Mouse (Mus musculus) embryo, embryonic 11 days (tissue): Measurements from ENCODE around the gene Gng13.
"Not testable (repeated sequence)": the region's sequence is repeated elsewhere in the genome, so short reads cannot be mapped to it uniquely, and the experiment has no call there.

Source experiments
- DNase-seq: peaks from one replicate; pipeline ENCODE4 v3.0.0-alpha.2; 2015

Gene Gng13

GRCm38 (mm10) chr17:25735745-25736144, 18.8 kb downstream of the Gng13 start, which contains the start of gene Mslnl:
Gene Mslnl (plus strand): TSS chr17:25736042.
- no peak for DNase-seq

- DNase-seq = no peak
Observed at GRCm38 (mm10) chr17:25738861-25739260, 21.9 kb downstream of the Gng13 start.

DNA sequence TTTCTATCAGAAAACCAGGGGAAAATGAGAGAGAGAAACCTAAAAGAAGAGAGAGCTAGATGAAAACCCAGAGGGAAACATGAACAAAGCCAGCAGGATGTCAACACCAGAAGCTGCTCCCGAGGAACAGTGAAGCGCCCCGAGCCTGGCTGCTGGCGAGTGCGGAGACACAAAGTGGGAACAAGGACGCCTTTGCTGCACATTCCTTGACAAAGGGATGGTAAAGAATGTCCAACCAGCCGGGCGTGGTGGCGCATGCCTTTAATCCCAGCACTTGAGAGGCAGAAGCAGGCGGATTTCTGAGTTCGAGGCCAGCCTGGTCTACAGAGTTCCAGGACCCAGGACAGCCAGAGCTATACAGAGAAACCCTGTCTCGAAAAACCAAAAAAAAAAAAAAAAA, 24.5 kb downstream of the Gng13 start:
- DNase-seq = not testable (repeated sequence)

DNA sequence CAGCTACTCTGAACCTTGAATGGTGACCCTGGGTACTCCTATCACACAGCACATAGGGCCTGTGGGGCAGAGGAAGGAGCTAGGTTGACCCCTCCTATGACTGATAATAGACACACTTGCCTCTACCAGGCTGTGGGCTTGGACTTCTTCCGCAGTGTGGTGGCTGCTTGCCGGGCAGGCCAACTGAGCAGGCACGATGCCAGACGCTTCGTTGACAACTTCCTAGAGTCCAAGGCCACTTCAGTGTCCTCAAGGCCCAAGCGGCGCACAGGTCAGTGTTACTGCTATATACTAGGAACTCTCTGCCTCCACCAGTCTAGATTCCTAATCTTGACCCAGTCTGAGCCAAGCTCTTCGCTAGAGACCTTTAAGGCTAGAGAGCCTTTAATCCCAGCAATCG, 26.9 kb downstream of the Gng13 start:
- DNase-seq = no peak

- no peak for DNase-seq
Observed at GRCm38 (mm10) chr17:25744311-25744710, 27.3 kb downstream of the Gng13 start.

GRCm38 (mm10) chr17:25748238-25748637, 31.3 kb downstream of the Gng13 start:
- DNase-seq = no peak

DNA sequence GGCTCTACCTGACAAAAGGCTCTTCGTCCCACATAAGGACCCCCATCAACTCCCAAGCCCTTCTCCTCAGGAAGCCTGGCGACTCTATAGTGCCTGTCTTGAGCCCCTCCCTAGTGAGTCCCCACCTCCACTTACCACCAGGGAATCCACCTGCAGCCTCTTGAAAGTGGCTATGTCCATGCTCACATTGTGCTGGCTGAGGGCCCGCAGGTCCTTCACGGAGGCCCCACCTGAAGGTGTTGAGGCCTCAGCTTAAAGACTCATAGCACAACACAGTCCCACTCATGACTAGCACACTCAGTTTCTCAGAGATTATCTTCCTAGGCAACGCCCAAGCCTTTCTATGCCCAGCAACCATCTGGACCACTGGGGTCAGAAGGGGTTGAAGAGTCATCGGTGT, 32.3 kb downstream of the Gng13 start:
- DNase-seq = no peak

DNA sequence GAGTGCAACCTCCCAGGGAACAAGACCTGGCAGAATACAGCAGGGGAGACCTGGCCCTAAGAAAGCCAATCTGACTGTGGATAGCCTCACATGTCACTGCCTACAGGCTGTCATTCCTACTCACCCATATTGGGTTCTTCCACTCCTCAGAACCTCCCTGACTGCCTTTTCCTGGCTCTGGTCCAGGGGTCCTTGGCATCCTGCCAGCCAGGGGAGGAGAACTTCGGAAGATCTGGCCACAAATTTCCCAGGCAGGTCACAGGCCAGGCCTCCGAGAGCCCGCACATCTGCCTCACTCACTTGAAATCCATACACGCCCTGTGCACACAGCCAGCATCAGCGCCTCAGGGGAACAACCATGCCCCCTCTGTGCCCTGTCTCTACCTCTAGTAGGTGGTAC, 34.5 kb downstream of the Gng13 start:
- no peak for DNase-seq

DNA sequence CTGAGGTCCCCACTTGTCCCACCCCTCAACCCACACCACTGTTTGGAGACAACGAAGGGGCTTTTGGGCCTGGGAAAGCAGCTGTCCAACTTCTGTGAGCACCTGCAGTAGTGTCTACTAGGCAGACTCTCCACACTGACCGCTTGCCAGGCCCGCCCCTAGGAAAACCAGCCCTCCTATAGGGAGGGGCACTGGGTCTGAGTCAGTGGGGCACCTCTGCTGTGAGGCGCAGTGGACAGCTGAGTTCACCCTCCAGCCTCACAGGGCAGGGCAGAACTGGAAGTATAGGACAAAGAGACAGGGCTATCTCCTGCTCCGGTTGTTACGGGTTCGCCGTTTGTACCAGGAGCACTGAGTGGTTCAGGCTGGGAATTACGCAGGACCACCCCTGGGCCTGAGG, 37.3 kb downstream of the Gng13 start, which contains the start of gene Msln:
Gene Msln (minus strand): TSS at position 138 of the 400 bp plus-strand sequence.
- no peak for DNase-seq

DNA sequence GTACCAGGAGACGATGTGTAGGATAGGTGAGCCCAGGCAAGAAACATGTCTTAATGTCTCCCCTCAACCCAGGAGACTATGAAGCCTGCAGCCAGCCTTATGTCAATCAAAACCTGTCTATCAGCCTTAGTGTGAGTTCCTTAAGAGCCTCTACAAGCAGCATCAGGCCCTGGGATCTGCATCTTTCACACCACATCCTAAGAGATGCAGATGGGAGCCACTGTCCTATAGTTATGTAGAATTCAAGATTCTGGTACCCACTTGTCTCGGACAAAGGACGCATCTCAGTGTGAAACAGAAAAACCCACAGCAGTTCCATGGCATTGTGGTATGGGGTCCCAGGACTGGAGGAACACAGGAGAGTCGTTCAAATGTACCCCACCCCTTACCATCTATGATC, 38.1 kb downstream of the Gng13 start:
- no peak for DNase-seq

DNA sequence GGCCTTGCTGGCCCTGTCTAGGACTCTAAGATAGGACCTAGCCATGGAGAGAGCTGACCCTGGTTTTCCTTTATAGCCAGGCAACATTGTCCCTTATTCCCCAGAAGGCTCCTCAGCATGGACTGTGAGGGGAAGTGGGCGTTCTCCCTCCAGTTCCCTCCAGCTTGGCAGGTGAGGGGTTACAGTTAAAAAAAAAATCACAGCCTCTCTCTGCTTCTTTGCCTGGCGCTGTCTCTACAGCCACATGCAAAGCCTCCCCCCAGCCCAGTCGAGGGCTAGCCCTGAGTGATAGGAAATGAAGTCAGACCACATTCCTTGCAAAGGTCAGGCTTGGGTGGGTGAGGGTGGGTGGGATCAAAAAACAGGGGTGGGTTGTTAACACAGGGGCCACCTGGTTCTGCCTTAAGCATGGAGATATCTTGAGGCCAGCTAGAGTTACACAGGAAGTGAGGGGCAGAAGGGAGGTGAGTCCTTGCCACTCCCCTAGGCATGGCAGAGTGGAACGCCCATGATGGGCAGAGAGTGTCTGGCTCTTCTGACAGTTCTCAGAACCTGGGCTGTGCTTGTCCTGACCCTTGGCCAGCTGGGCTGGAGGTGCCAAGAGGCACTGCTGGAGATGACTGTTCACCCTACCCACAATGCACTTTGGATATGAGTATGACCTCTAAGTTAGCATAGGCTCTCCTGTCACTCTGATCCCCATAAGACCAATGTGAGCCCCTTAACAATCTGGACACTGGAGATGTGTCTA, 38.8 kb downstream of the Gng13 start:
- DNase-seq = peak; percentile 34

DNA sequence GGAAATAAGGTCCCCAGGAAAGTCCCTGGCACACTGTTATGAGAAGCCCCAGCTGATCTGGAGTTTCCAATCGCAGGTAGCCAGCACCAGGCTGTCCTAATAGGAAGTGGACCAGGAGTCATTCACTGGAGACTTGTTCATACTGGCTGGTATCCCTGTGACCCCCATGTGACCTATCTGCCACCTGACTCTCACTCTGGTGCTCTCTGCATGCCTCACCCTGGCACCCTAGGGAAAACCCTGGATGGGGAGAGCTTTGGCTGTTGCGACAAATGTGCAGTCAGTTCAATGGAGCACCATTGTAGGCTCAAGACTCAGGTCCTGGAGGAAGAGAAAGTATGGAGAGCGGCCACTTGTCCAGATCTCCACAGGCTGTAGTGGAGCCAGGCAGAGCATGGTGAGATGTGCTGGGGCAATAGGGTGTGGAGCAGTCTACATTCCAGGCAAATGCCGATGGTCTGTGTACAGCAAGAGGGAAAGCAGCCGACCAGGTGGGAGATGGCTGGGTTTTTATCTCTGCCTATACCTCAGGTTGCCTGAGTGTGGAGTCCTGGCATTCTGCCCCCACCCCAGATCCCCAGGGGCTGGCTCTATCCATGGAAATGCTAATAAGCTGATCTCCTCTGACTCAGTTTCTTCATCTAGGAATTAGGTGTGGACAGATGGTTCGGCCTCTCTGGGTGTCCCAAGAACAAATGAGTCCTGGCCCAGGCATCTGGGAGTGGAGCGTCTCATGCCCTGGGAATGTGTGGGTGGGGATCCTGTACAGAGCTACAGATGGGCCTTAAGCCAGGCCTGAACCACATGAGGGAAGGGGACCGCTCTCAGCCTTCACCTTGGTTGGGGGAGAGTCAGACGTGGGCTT, 39.6 kb downstream of the Gng13 start:
- DNase-seq = no peak

DNA sequence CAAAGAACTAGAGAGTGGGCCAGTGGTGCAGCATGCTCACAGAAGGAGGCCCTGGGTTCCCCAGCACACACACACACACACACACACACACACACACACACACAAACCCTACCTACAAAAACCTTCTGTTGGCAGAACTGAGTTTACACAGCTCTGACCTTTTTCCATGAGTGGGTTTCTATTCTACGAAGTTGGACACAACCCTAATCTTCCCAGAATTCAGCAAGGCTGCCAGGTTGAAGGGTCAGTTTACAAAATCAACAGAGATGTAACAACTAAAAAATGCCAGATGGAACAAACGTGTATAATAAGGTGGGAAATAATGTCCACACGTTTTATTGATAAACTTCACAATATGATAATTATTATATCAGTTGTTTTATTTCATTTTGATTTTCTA, 40.7 kb downstream of the Gng13 start:
- no peak for DNase-seq

GRCm38 (mm10) chr17:25760148-25760547, 43.2 kb downstream of the Gng13 start:
- no peak for DNase-seq

DNA sequence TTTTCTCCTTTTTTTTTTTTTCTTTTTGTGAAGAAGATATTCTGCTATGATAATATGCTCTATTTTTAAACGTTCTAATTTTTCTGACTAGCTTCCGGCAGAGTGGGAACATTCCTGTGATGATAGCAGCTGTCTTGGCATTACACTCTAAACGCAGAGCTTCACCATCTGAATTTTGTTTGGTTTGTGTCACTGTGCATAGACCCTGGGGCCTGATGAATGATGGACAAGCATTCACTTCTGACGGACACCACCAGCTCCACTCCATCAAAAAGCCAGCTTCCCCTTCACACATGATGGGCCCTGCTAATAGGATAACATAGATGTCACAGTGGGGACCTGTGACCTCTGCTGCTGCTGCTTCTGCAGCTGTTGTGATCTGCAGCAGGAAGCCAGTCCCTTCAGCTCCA, 44.6 kb downstream of the Gng13 start:
- DNase-seq = peak; percentile 24

GRCm38 (mm10) chr17:25762591-25762990, 45.6 kb downstream of the Gng13 start:
- DNase-seq = no peak

- peak; percentile 60 for DNase-seq
Observed at GRCm38 (mm10) chr17:25765886-25766285, 48.9 kb downstream of the Gng13 start.
